Mouse (Mus musculus): ENCODE data around the gene Brinp1.
A peak's percentile ranks its signal among the peaks of the same experiment; 100 is the strongest.
"Not testable (repeated sequence)": the region's sequence is repeated elsewhere in the genome, so short reads cannot be mapped to it uniquely, and the experiment has no call there.

Brinp1 gene

DNA sequence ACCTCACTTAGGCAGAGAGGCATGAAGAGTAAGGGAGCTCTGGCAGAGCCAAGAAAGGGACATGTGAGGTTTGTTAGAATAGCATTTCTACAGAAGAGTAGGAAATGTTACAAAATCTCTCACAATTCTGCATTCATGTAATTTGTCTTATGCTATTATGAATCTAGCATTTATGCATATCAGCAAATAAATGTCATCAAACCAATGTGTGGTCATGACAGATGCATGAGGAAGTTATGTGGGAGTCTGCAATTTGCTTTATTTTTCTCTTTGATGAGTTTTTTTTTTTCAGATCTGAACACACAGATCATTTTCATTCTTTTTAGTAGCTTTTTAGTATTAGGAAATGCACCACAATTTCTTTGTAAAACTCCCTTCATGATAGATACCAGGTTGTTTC, 82.2 kb downstream of the Brinp1 start:
- Histone ChIP-seq H3K9me3 (ENCODE audit: low read length) (no peaks in the 10 kb centered on the region), H3K4me3 (replicated peaks; ENCODE audit: low read length) (no peak overlapping the region), H3K27me3 (ENCODE audit: insufficient read depth, low read length) (no peaks in the 10 kb centered on the region), H3K4me1 (replicated peaks; ENCODE audit: low read depth, low read length) (no peaks in the 10 kb centered on the region), H3K36me3 (ENCODE audit: insufficient read depth, low read length) (no peaks in the 10 kb centered on the region)
- TF ChIP-seq POU5F1 (IDR thresholded peaks at IDR 0.05; ENCODE audit: borderline replicate concordance, low read length) (no peak), CTCF (conservative IDR thresholded peaks at IDR 0.05; ENCODE audit: low read length) (no peak), NANOG (IDR thresholded peaks at IDR 0.05; ENCODE audit: borderline replicate concordance, low read length) (no peak)

GRCm38 (mm10) chr4:68865135-68865767, 88.9 kb downstream of the Brinp1 start:
- no peaks in the 10 kb centered on the region for H3K27me3 ChIP-seq (ENCODE audit: insufficient read depth, low read length)
- H3K4me3 ChIP-seq (replicated peaks; ENCODE audit: low read length), result no peak overlapping the region
- H3K9me3 ChIP-seq (ENCODE audit: low read length), result no peaks in the 10 kb centered on the region
- H3K4me1 ChIP-seq (replicated peaks; ENCODE audit: low read depth, low read length), result no peaks in the 10 kb centered on the region
- TF ChIP-seq NANOG (IDR thresholded peaks at IDR 0.05; ENCODE audit: borderline replicate concordance, low read length) (no peak), CTCF (conservative IDR thresholded peaks at IDR 0.05; ENCODE audit: low read length) (no peak), POU5F1 (IDR thresholded peaks at IDR 0.05; ENCODE audit: borderline replicate concordance, low read length) (no peak)
- H3K36me3 ChIP-seq (ENCODE audit: insufficient read depth, low read length), result no peaks in the 10 kb centered on the region

- TF ChIP-seq POU5F1 (IDR thresholded peaks at IDR 0.05; ENCODE audit: borderline replicate concordance, low read length) (no peak), NANOG (IDR thresholded peaks at IDR 0.05; ENCODE audit: borderline replicate concordance, low read length) (no peak), CTCF (conservative IDR thresholded peaks at IDR 0.05; ENCODE audit: low read length) (no peak)
- no peak overlapping the region for H3K4me3 ChIP-seq (replicated peaks; ENCODE audit: low read length)
- no peaks in the 10 kb centered on the region for H3K4me1 ChIP-seq (replicated peaks; ENCODE audit: low read depth, low read length)
- H3K27me3 ChIP-seq (ENCODE audit: insufficient read depth, low read length), result no peaks in the 10 kb centered on the region
- H3K9me3 ChIP-seq (ENCODE audit: low read length), result no peaks in the 10 kb centered on the region
- no peaks in the 10 kb centered on the region for H3K36me3 ChIP-seq (ENCODE audit: insufficient read depth, low read length)
Measured at GRCm38 (mm10) chr4:68864668-68865067, 89.5 kb downstream of the Brinp1 start.

DNA sequence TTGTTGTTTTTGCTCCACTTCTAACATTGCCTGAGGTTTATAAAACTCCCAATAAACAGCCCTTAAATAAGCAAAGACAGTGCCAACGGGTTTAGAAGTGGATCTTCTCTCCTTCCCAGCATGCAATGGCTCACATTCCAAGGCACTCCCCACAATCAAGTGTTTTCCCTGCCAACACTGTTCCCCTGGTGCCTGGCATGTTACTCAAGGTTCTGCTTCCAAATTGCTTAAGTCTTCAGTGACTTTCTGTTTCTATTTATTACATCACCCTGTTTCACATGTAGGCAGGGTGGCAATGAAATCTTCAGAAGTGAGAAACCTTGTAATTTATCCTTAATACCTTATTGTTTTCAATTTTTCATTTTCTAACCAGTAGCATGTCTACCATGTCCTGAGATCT, 97.3 kb downstream of the Brinp1 start:
- Histone ChIP-seq H3K36me3 (ENCODE audit: insufficient read depth, low read length) (no peaks in the 10 kb centered on the region), H3K27me3 (ENCODE audit: insufficient read depth, low read length) (no peaks in the 10 kb centered on the region), H3K9me3 (ENCODE audit: low read length) (no peaks in the 10 kb centered on the region), H3K4me1 (replicated peaks; ENCODE audit: low read depth, low read length) (no peaks in the 10 kb centered on the region), H3K4me3 (replicated peaks; ENCODE audit: low read length) (no peak overlapping the region)
- TF ChIP-seq NANOG (IDR thresholded peaks at IDR 0.05; ENCODE audit: borderline replicate concordance, low read length) (no peak), CTCF (conservative IDR thresholded peaks at IDR 0.05; ENCODE audit: low read length) (no peak), POU5F1 (IDR thresholded peaks at IDR 0.05; ENCODE audit: borderline replicate concordance, low read length) (no peak)

- TF ChIP-seq POU5F1 (IDR thresholded peaks at IDR 0.05; ENCODE audit: borderline replicate concordance, low read length) (no peak), CTCF (conservative IDR thresholded peaks at IDR 0.05; ENCODE audit: low read length) (no peak), NANOG (IDR thresholded peaks at IDR 0.05; ENCODE audit: borderline replicate concordance, low read length) (no peak)
- H3K27me3 ChIP-seq (ENCODE audit: insufficient read depth, low read length), result no peaks in the 10 kb centered on the region
- H3K9me3 ChIP-seq (ENCODE audit: low read length), result no peaks in the 10 kb centered on the region
- no peak overlapping the region for H3K4me3 ChIP-seq (replicated peaks; ENCODE audit: low read length)
- H3K4me1 ChIP-seq (replicated peaks; ENCODE audit: low read depth, low read length), result no peaks in the 10 kb centered on the region
- H3K36me3 ChIP-seq (ENCODE audit: insufficient read depth, low read length), result no peaks in the 10 kb centered on the region
Measured at GRCm38 (mm10) chr4:68849671-68850070, 104.5 kb downstream of the Brinp1 start.

- H3K9me3 ChIP-seq (ENCODE audit: low read length), result no peaks in the 10 kb centered on the region
- no peaks in the 10 kb centered on the region for H3K27me3 ChIP-seq (ENCODE audit: insufficient read depth, low read length)
- no peaks in the 10 kb centered on the region for H3K4me1 ChIP-seq (replicated peaks; ENCODE audit: low read depth, low read length)
- no peak overlapping the region for H3K4me3 ChIP-seq (replicated peaks; ENCODE audit: low read length)
- TF ChIP-seq CTCF (conservative IDR thresholded peaks at IDR 0.05; ENCODE audit: low read length) (no peak), POU5F1 (IDR thresholded peaks at IDR 0.05; ENCODE audit: borderline replicate concordance, low read length) (no peak), NANOG (IDR thresholded peaks at IDR 0.05; ENCODE audit: borderline replicate concordance, low read length) (no peak)
- H3K36me3 ChIP-seq (ENCODE audit: insufficient read depth, low read length), result no peaks in the 10 kb centered on the region
Measured at GRCm38 (mm10) chr4:68846976-68847375, 107.2 kb downstream of the Brinp1 start.

DNA sequence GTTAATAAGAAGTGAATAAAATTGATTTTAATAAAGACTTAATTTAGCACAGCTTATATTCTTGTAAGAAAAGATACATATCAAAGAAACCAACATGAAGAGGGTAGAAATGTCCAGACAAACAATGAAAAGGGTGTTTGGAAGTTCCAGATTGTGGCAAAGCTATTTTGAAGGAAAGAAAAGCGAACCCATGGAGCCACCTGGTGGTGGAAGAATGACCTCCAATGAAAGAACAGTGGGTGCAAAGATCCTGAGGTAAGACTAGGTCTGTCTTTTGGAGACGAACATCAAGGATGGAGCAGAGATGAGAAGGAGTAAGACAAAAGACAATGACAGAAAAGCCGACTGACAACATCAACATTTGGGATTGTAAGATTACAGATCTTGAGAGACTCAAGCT, 108.2 kb downstream of the Brinp1 start:
- Histone ChIP-seq H3K4me1 (replicated peaks; ENCODE audit: low read depth, low read length) (no peaks in the 10 kb centered on the region), H3K27me3 (ENCODE audit: insufficient read depth, low read length) (no peaks in the 10 kb centered on the region), H3K36me3 (ENCODE audit: insufficient read depth, low read length) (no peaks in the 10 kb centered on the region), H3K4me3 (replicated peaks; ENCODE audit: low read length) (no peak overlapping the region), H3K9me3 (ENCODE audit: low read length) (no peaks in the 10 kb centered on the region)
- TF ChIP-seq CTCF (conservative IDR thresholded peaks at IDR 0.05; ENCODE audit: low read length), result peak; percentile 29; the same call in 1 of the 2 replicates
- TF ChIP-seq NANOG (IDR thresholded peaks at IDR 0.05; ENCODE audit: borderline replicate concordance, low read length), result no peak

DNA sequence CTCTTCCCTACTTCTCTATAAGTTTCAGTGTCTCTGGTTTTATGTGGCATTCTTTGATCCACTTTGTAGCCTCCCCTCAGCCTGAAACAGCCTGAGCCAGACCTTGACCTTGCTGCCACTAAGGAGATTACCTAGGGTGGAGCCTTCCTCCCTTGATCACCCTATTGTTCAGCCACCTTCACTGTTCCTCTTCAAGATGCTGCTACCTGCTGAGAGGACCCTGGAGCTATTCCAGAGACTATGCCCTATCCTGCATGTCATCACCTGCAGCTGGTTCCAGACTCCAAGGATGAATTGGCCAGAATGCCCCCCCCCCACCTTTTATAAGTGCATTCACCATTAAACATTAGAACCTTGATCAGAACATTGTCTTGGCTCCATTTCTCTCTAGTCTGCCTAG, 140.2 kb downstream of the Brinp1 start:
- peak; percentile 88 for TF ChIP-seq NANOG (IDR thresholded peaks at IDR 0.05; ENCODE audit: borderline replicate concordance, low read length)
- not testable (repeated sequence) for H3K27me3 ChIP-seq (ENCODE audit: insufficient read depth, low read length); H3K4me3 ChIP-seq (replicated peaks; ENCODE audit: low read length); H3K36me3 ChIP-seq (ENCODE audit: insufficient read depth, low read length); H3K9me3 ChIP-seq (ENCODE audit: low read length)
- peaks cover 12% of the 10 kb centered on the region; the same call in 1 of the 2 replicates for H3K4me1 ChIP-seq (replicated peaks; ENCODE audit: low read depth, low read length)

- no peaks in the 10 kb centered on the region for H3K27me3 ChIP-seq (ENCODE audit: insufficient read depth, low read length)
- H3K4me1 ChIP-seq (replicated peaks; ENCODE audit: low read depth, low read length), result no peaks in the 10 kb centered on the region
- peak; percentile 16; the same call in 1 of the 2 replicates for TF ChIP-seq CTCF (conservative IDR thresholded peaks at IDR 0.05; ENCODE audit: low read length)
- no peak for TF ChIP-seq NANOG (IDR thresholded peaks at IDR 0.05; ENCODE audit: borderline replicate concordance, low read length)
- no peaks in the 10 kb centered on the region for H3K9me3 ChIP-seq (ENCODE audit: low read length)
- H3K4me3 ChIP-seq (replicated peaks; ENCODE audit: low read length), result no peak overlapping the region
- no peaks in the 10 kb centered on the region for H3K36me3 ChIP-seq (ENCODE audit: insufficient read depth, low read length)
Measured at GRCm38 (mm10) chr4:68806502-68806901, 147.7 kb downstream of the Brinp1 start.
